Mouse (Mus musculus): ENCODE measurements around the gene Glp2r. TPM values are rescaled to one million over a fixed set of nuclear protein-coding genes. Genes with fewer than 3 reads are reported as not detected.

Gene Glp2r
- polyA plus RNA-seq (2012; fragmentation: generic; extraction: Trizol): not detected

GRCm38 (mm10) chr11:67771053-67771452 is at the start of gene Glp2r:
TSS of gene Glp2r (minus strand) at chr11:67771153.
- Histone ChIP-seq H3K27me3 (ENCODE audit: control insufficient read depth, insufficient read depth, insufficient read length) (peaks cover 59% of the 10 kb centered on the region), H3K36me3 (ENCODE audit: control insufficient read depth, insufficient read depth) (no peaks in the 10 kb centered on the region), H3ac (ENCODE audit: control insufficient read depth, insufficient read length) (no peak within 1 kb of the TSS), H3K79me2 (ENCODE audit: control insufficient read depth, insufficient read depth) (no peaks in the 10 kb centered on the region), H3K4me2 (ENCODE audit: low read depth) (no peak within 1 kb of the TSS), H3K4me3 (no peak within 1 kb of the TSS)
- TF ChIP-seq MYOG (IDR thresholded peaks at IDR 0.05; ENCODE audit: control insufficient read depth in 1 of 3, insufficient read depth in 1 of 3, insufficient read length in 2 of 3, low read depth in 2 of 3) (no peak), SRF (IDR thresholded peaks at IDR 0.05; ENCODE audit: control insufficient read depth, insufficient read length, low read depth) (no peak), MAX (IDR thresholded peaks at IDR 0.05; ENCODE audit: low read depth) (no peak), POLR2A (IDR thresholded peaks at IDR 0.05; ENCODE audit: insufficient read length, low read depth) (no peak), TCF12 (IDR thresholded peaks at IDR 0.05; ENCODE audit: insufficient read depth, poor library complexity, severe bottlenecking) (no peak)

GRCm38 (mm10) chr11:67820221-67820620 is 49.3 kb upstream of the Glp2r start:
- peak overlapping the region; percentile 43 for H3K4me2 ChIP-seq (ENCODE audit: low read depth)
- no peak overlapping the region for H3K4me3 ChIP-seq

GRCm38 (mm10) chr11:67819604-67820003 is 48.7 kb upstream of the Glp2r start:
- Histone ChIP-seq H3K36me3 (ENCODE audit: control insufficient read depth, insufficient read depth) (no peaks in the 10 kb centered on the region), H3K4me3 (no peak overlapping the region), H3ac (ENCODE audit: control insufficient read depth, insufficient read length) (no peak overlapping the region), H3K79me2 (ENCODE audit: control insufficient read depth, insufficient read depth) (no peaks in the 10 kb centered on the region), H3K4me2 (ENCODE audit: low read depth) (peak overlapping the region; percentile 43), H3K27me3 (ENCODE audit: control insufficient read depth, insufficient read depth, insufficient read length) (no peaks in the 10 kb centered on the region)
- no peak for TF ChIP-seq TCF12 (IDR thresholded peaks at IDR 0.05; ENCODE audit: insufficient read depth, poor library complexity, severe bottlenecking)
- TF ChIP-seq MYOG (IDR thresholded peaks at IDR 0.05; ENCODE audit: control insufficient read depth in 1 of 3, insufficient read depth in 1 of 3, insufficient read length in 2 of 3, low read depth in 2 of 3): no peak
- no peak for TF ChIP-seq MYOD1 (IDR thresholded peaks at IDR 0.05; ENCODE audit: control insufficient read depth in 1 of 3, insufficient read length in 2 of 3, low read depth in 2 of 3)
- TF ChIP-seq REST (IDR thresholded peaks at IDR 0.05; ENCODE audit: insufficient read depth, insufficient read length): no peak
- TF ChIP-seq CEBPB (IDR thresholded peaks at IDR 0.05; ENCODE audit: insufficient read depth, poor library complexity, severe bottlenecking): no peak
- TF ChIP-seq E2F4 (IDR thresholded peaks at IDR 0.05; ENCODE audit: insufficient read depth): no peak
- no peak for TF ChIP-seq POLR2A (IDR thresholded peaks at IDR 0.05; ENCODE audit: insufficient read length, low read depth)
- TF ChIP-seq MAX (IDR thresholded peaks at IDR 0.05; ENCODE audit: low read depth): no peak
- TF ChIP-seq USF1 (IDR thresholded peaks at IDR 0.05; ENCODE audit: low read depth): no peak
- no peak for TF ChIP-seq SRF (IDR thresholded peaks at IDR 0.05; ENCODE audit: control insufficient read depth, insufficient read length, low read depth)
- no peak for TF ChIP-seq POLR2AphosphoS2 (IDR thresholded peaks at IDR 0.05; ENCODE audit: insufficient read length, low read depth)
- no peak for TF ChIP-seq TCF3 (IDR thresholded peaks at IDR 0.05; ENCODE audit: insufficient read length, low read depth)

More at GRCm38 (mm10) chr11:67820221-67820620, 49.3 kb upstream of the Glp2r start:
- no peak overlapping the region for H3ac ChIP-seq (ENCODE audit: control insufficient read depth, insufficient read length)
- H3K27me3 ChIP-seq (ENCODE audit: control insufficient read depth, insufficient read depth, insufficient read length): no peaks in the 10 kb centered on the region
- H3K79me2 ChIP-seq (ENCODE audit: control insufficient read depth, insufficient read depth): no peaks in the 10 kb centered on the region
- no peaks in the 10 kb centered on the region for H3K36me3 ChIP-seq (ENCODE audit: control insufficient read depth, insufficient read depth)
- TF ChIP-seq POLR2A (IDR thresholded peaks at IDR 0.05; ENCODE audit: insufficient read length, low read depth) (no peak), REST (IDR thresholded peaks at IDR 0.05; ENCODE audit: insufficient read depth, insufficient read length) (no peak), MYOD1 (IDR thresholded peaks at IDR 0.05; ENCODE audit: control insufficient read depth in 1 of 3, insufficient read length in 2 of 3, low read depth in 2 of 3) (no peak), MYOG (IDR thresholded peaks at IDR 0.05; ENCODE audit: control insufficient read depth in 1 of 3, insufficient read depth in 1 of 3, insufficient read length in 2 of 3, low read depth in 2 of 3) (no peak), POLR2AphosphoS2 (IDR thresholded peaks at IDR 0.05; ENCODE audit: insufficient read length, low read depth) (no peak), TCF12 (IDR thresholded peaks at IDR 0.05; ENCODE audit: insufficient read depth, poor library complexity, severe bottlenecking) (no peak), SRF (IDR thresholded peaks at IDR 0.05; ENCODE audit: control insufficient read depth, insufficient read length, low read depth) (no peak), USF1 (IDR thresholded peaks at IDR 0.05; ENCODE audit: low read depth) (no peak), CEBPB (IDR thresholded peaks at IDR 0.05; ENCODE audit: insufficient read depth, poor library complexity, severe bottlenecking) (no peak), MAX (IDR thresholded peaks at IDR 0.05; ENCODE audit: low read depth) (no peak)

- no peak for TF ChIP-seq REST (IDR thresholded peaks at IDR 0.05; ENCODE audit: insufficient read depth, insufficient read length)
- TF ChIP-seq TCF12 (IDR thresholded peaks at IDR 0.05; ENCODE audit: insufficient read depth, poor library complexity, severe bottlenecking): no peak
- no peak for TF ChIP-seq POLR2A (IDR thresholded peaks at IDR 0.05; ENCODE audit: insufficient read length, low read depth)
- TF ChIP-seq SRF (IDR thresholded peaks at IDR 0.05; ENCODE audit: control insufficient read depth, insufficient read length, low read depth): no peak
- TF ChIP-seq MAX (IDR thresholded peaks at IDR 0.05; ENCODE audit: low read depth): no peak
- no peak for TF ChIP-seq MYOD1 (IDR thresholded peaks at IDR 0.05; ENCODE audit: control insufficient read depth in 1 of 3, insufficient read length in 2 of 3, low read depth in 2 of 3)
- no peak for TF ChIP-seq POLR2AphosphoS2 (IDR thresholded peaks at IDR 0.05; ENCODE audit: insufficient read length, low read depth)
- no peak for TF ChIP-seq TCF3 (IDR thresholded peaks at IDR 0.05; ENCODE audit: insufficient read length, low read depth)
- TF ChIP-seq USF1 (IDR thresholded peaks at IDR 0.05; ENCODE audit: low read depth): no peak
- no peak for TF ChIP-seq MYOG (IDR thresholded peaks at IDR 0.05; ENCODE audit: control insufficient read depth in 1 of 3, insufficient read depth in 1 of 3, insufficient read length in 2 of 3, low read depth in 2 of 3)
- no peak for TF ChIP-seq CEBPB (IDR thresholded peaks at IDR 0.05; ENCODE audit: insufficient read depth, poor library complexity, severe bottlenecking)
- no peak for TF ChIP-seq E2F4 (IDR thresholded peaks at IDR 0.05; ENCODE audit: insufficient read depth)
- H3K4me3 ChIP-seq: no peak overlapping the region
- peaks cover 11% of the 10 kb centered on the region for H3K27me3 ChIP-seq (ENCODE audit: control insufficient read depth, insufficient read depth, insufficient read length)
- H3K36me3 ChIP-seq (ENCODE audit: control insufficient read depth, insufficient read depth): no peaks in the 10 kb centered on the region
- H3K4me2 ChIP-seq (ENCODE audit: low read depth): no peak overlapping the region
- no peaks in the 10 kb centered on the region for H3K79me2 ChIP-seq (ENCODE audit: control insufficient read depth, insufficient read depth)
- H3ac ChIP-seq (ENCODE audit: control insufficient read depth, insufficient read length): no peak overlapping the region
Observed at GRCm38 (mm10) chr11:67811535-67811934, 40.6 kb upstream of the Glp2r start.

- no peak overlapping the region for H3K4me2 ChIP-seq (ENCODE audit: low read depth)
- H3K79me2 ChIP-seq (ENCODE audit: control insufficient read depth, insufficient read depth): no peaks in the 10 kb centered on the region
- H3K4me3 ChIP-seq: no peak overlapping the region
- TF ChIP-seq SRF (IDR thresholded peaks at IDR 0.05; ENCODE audit: control insufficient read depth, insufficient read length, low read depth): no peak
- TF ChIP-seq CEBPB (IDR thresholded peaks at IDR 0.05; ENCODE audit: insufficient read depth, poor library complexity, severe bottlenecking): no peak
- TF ChIP-seq REST (IDR thresholded peaks at IDR 0.05; ENCODE audit: insufficient read depth, insufficient read length): no peak
- no peak for TF ChIP-seq MYOD1 (IDR thresholded peaks at IDR 0.05; ENCODE audit: control insufficient read depth in 1 of 3, insufficient read length in 2 of 3, low read depth in 2 of 3)
- TF ChIP-seq USF1 (IDR thresholded peaks at IDR 0.05; ENCODE audit: low read depth): no peak
- no peak for TF ChIP-seq POLR2A (IDR thresholded peaks at IDR 0.05; ENCODE audit: insufficient read length, low read depth)
- no peak for TF ChIP-seq TCF3 (IDR thresholded peaks at IDR 0.05; ENCODE audit: insufficient read length, low read depth)
- no peak for TF ChIP-seq E2F4 (IDR thresholded peaks at IDR 0.05; ENCODE audit: insufficient read depth)
- TF ChIP-seq MAX (IDR thresholded peaks at IDR 0.05; ENCODE audit: low read depth): no peak
- no peak for TF ChIP-seq TCF12 (IDR thresholded peaks at IDR 0.05; ENCODE audit: insufficient read depth, poor library complexity, severe bottlenecking)
- TF ChIP-seq MYOG (IDR thresholded peaks at IDR 0.05; ENCODE audit: control insufficient read depth in 1 of 3, insufficient read depth in 1 of 3, insufficient read length in 2 of 3, low read depth in 2 of 3): no peak
- no peak for TF ChIP-seq POLR2AphosphoS2 (IDR thresholded peaks at IDR 0.05; ENCODE audit: insufficient read length, low read depth)
- H3K36me3 ChIP-seq (ENCODE audit: control insufficient read depth, insufficient read depth): no peaks in the 10 kb centered on the region
- H3K27me3 ChIP-seq (ENCODE audit: control insufficient read depth, insufficient read depth, insufficient read length): peaks cover 12% of the 10 kb centered on the region
- no peak overlapping the region for H3ac ChIP-seq (ENCODE audit: control insufficient read depth, insufficient read length)
Observed at GRCm38 (mm10) chr11:67808051-67808450, 37.1 kb upstream of the Glp2r start.
